Comparison of ENCODE assay signal across 11 mouse cellular contexts in genomic region chr10:23116063-23116462, GRCm38 (mm10).
DNase-seq lines count a peak whose midpoint lies in the region; ATAC-seq and TF ChIP-seq lines count a peak whose summit lies in the region.
"Had no signal": no experiment of that assay in that cellular context is flagged by ENCODE, and none has a peak within 500 bp of the region (broad histone marks: within the 10 kb centered on the region; RNA-seq: fewer than 3 reads in every experiment).

No protein-coding gene starts in this region.

- no peak overlapping the region for H3K9ac ChIP-seq in liver, embryonic 11.5 days (ENCODE audit: low read depth, low read length)
- no peak overlapping the region for H3K9ac ChIP-seq in liver, embryonic 13.5 days
- no peak overlapping the region for H3K9ac ChIP-seq in liver, postnatal 0 days (replicated peaks)
- H3K9ac ChIP-seq in lung, postnatal 0 days (replicated peaks; ENCODE audit: low read depth), result no peak overlapping the region
- H3K9ac ChIP-seq: embryonic facial prominence, embryonic 12.5 days; forebrain, embryonic 15.5 days; heart, embryonic 13.5 days had no signal

- peak; percentile 62; the same call in 1 of the 2 replicates for ATAC-seq in liver, embryonic 11.5 days (replicated peaks; ENCODE audit: low FRiP score)
- ATAC-seq in liver, embryonic 13.5 days (ENCODE audit: low read depth), result peak; percentile 73
- ATAC-seq in liver, postnatal 0 days, result no peak
- no peak for ATAC-seq in lung, postnatal 0 days

- 63% methylated on average over 8 of the region's 8 CpGs for WGBS in liver, embryonic 11.5 days
- WGBS in liver, embryonic 13.5 days (ENCODE audit: insufficient replicate concordance), result 38% methylated on average over 8 of the region's 8 CpGs
- 48% methylated on average over 8 of the region's 8 CpGs for WGBS in liver, postnatal 0 days (ENCODE audit: insufficient replicate concordance)
- 73% methylated on average over 8 of the region's 8 CpGs for WGBS in lung, postnatal 0 days

- peak; percentile 75 for TF ChIP-seq EP300 in liver, postnatal 0 days (IDR thresholded peaks at IDR 0.05; ENCODE audit: low read depth)
- no peak for TF ChIP-seq EP300 in lung, postnatal 0 days (IDR thresholded peaks at IDR 0.05)

- H3K4me1 ChIP-seq in liver, embryonic 11.5 days (replicated peaks; ENCODE audit: control insufficient read depth, insufficient read depth, low read length), result no peaks in the 10 kb centered on the region
- H3K4me1 ChIP-seq in liver, embryonic 13.5 days (replicated peaks), result no peaks in the 10 kb centered on the region
- no peaks in the 10 kb centered on the region for H3K4me1 ChIP-seq in liver, postnatal 0 days (ENCODE audit: insufficient read depth)
- no peaks in the 10 kb centered on the region for H3K4me1 ChIP-seq in lung, postnatal 0 days (ENCODE audit: insufficient read depth, low read depth, low read length)
- H3K4me1 ChIP-seq: forebrain, embryonic 15.5 days; heart, embryonic 13.5 days had no signal

- no peaks in the 10 kb centered on the region for H3K9me3 ChIP-seq in liver, embryonic 11.5 days (ENCODE audit: control insufficient read depth, low read length)
- no peaks in the 10 kb centered on the region for H3K9me3 ChIP-seq in liver, embryonic 13.5 days (replicated peaks)
- H3K9me3 ChIP-seq in liver, postnatal 0 days (ENCODE audit: low read length), result no peaks in the 10 kb centered on the region
- H3K9me3 ChIP-seq in lung, postnatal 0 days (ENCODE audit: low read length), result no peaks in the 10 kb centered on the region
- H3K9me3 ChIP-seq: embryonic facial prominence, embryonic 12.5 days; forebrain, embryonic 10.5 days; forebrain, embryonic 15.5 days; heart, embryonic 13.5 days had no signal

- H3K27ac ChIP-seq in liver, embryonic 11.5 days (ENCODE audit: low read depth, low read length), result no peak overlapping the region
- peak overlapping the region; percentile 44; the same call in 1 of the 2 replicates for H3K27ac ChIP-seq in liver, embryonic 13.5 days
- H3K27ac ChIP-seq in liver, postnatal 0 days (ENCODE audit: low read depth), result 0 out of 2 replicates have a peak overlapping the region, but pooled peaks have one; percentile 18
- H3K27ac ChIP-seq in lung, postnatal 0 days (ENCODE audit: low read length), result no peak overlapping the region
- H3K27ac ChIP-seq: embryonic facial prominence, embryonic 12.5 days; forebrain, embryonic 10.5 days; forebrain, embryonic 15.5 days; heart, embryonic 13.5 days had no signal

- DNase-seq in liver, embryonic 11.5 days (ENCODE audit: low spot score), result no peak
- DNase-seq in liver, result no peak
- no peak for DNase-seq in liver, embryonic 13.5 days
- DNase-seq in liver, postnatal 0 days, result no peak
- no peak for DNase-seq in lung, postnatal 0 days (ENCODE audit: low spot score)
- no peak for DNase-seq in kidney, adult 8-10 months
- no peak for DNase-seq in layer of hippocampus, adult 11-12 months (ENCODE audit: low spot score)

- no peaks in the 10 kb centered on the region for H3K36me3 ChIP-seq in liver, embryonic 11.5 days (ENCODE audit: control insufficient read depth, insufficient read depth, low read length)
- H3K36me3 ChIP-seq in liver, embryonic 13.5 days, result no peaks in the 10 kb centered on the region
- no peaks in the 10 kb centered on the region for H3K36me3 ChIP-seq in liver, postnatal 0 days (replicated peaks; ENCODE audit: insufficient read depth, low read length)
- no peaks in the 10 kb centered on the region for H3K36me3 ChIP-seq in lung, postnatal 0 days (ENCODE audit: insufficient read depth, low read length)
- H3K36me3 ChIP-seq: embryonic facial prominence, embryonic 12.5 days; forebrain, embryonic 10.5 days; forebrain, embryonic 15.5 days; heart, embryonic 13.5 days had no signal

- H3K4me2 ChIP-seq in liver, embryonic 11.5 days, result peak overlapping the region; percentile 11; the same call in 1 of the 2 replicates
- peak overlapping the region; percentile 40 for H3K4me2 ChIP-seq in liver, embryonic 13.5 days
- peak overlapping the region; percentile 15 for H3K4me2 ChIP-seq in liver, postnatal 0 days (ENCODE audit: low read depth, low read length)
- H3K4me2 ChIP-seq in lung, postnatal 0 days (replicated peaks; ENCODE audit: low read depth, low read length), result no peak overlapping the region
- H3K4me2 ChIP-seq: embryonic facial prominence, embryonic 12.5 days; forebrain, embryonic 15.5 days; heart, embryonic 13.5 days had no signal

- no peaks in the 10 kb centered on the region for H3K27me3 ChIP-seq in liver, embryonic 11.5 days (replicated peaks; ENCODE audit: control insufficient read depth, insufficient read depth, low read length)
- no peaks in the 10 kb centered on the region for H3K27me3 ChIP-seq in liver, embryonic 13.5 days
- no peaks in the 10 kb centered on the region for H3K27me3 ChIP-seq in liver, postnatal 0 days (ENCODE audit: insufficient read depth, low read length)
- no peaks in the 10 kb centered on the region for H3K27me3 ChIP-seq in lung, postnatal 0 days (replicated peaks; ENCODE audit: insufficient read depth, low read length)
- H3K27me3 ChIP-seq: embryonic facial prominence, embryonic 12.5 days; forebrain, embryonic 15.5 days; heart, embryonic 13.5 days had no signal

- TF ChIP-seq CTCF in liver, postnatal 0 days (IDR thresholded peaks at IDR 0.05; ENCODE audit: low read depth), result no peak
- TF ChIP-seq CTCF in lung, postnatal 0 days (IDR thresholded peaks at IDR 0.05), result no peak

- no peak overlapping the region for H3K4me3 ChIP-seq in liver, embryonic 11.5 days (ENCODE audit: low read depth, low read length)
- no peak overlapping the region for H3K4me3 ChIP-seq in liver, embryonic 13.5 days (replicated peaks)
- no peak overlapping the region for H3K4me3 ChIP-seq in liver, postnatal 0 days (ENCODE audit: low read depth, low read length)
- no peak overlapping the region for H3K4me3 ChIP-seq in lung, postnatal 0 days (ENCODE audit: low read depth, low read length)
- H3K4me3 ChIP-seq: embryonic facial prominence, embryonic 12.5 days; forebrain, embryonic 10.5 days; forebrain, embryonic 15.5 days; heart, embryonic 13.5 days had no signal

Comparison
In these comparisons a context has a peak if more than half of its experiments do, and no peak if none do; other contexts are left out.
1. ATAC-seq: peak in liver, embryonic 11.5 days (single experiment) and liver, embryonic 13.5 days (single experiment); none in liver, postnatal 0 days (single experiment) and lung, postnatal 0 days (single experiment).
2. H3K27ac ChIP-seq: peak in liver, embryonic 13.5 days (single experiment) and liver, postnatal 0 days (single experiment); none in liver, embryonic 11.5 days (single experiment) and lung, postnatal 0 days (single experiment).